Mouse (Mus musculus): Measurements from ENCODE around the gene Vmp1. TPM values are rescaled to one million over a fixed set of nuclear protein-coding genes. Genes with fewer than 3 reads are reported as not detected.

The Vmp1 gene
- total RNA-seq, 1 experiment from 2014 or later = 134 TPM

GRCm38 (mm10) chr11:86577231-86577630, 106.4 kb downstream of the Vmp1 start:
- ATAC-seq (replicated peaks; ENCODE audit: low read depth, poor library complexity, severe bottlenecking) = peak; percentile 48

- ATAC-seq (replicated peaks; ENCODE audit: low read depth, poor library complexity, severe bottlenecking) = no peak
These were observed 107.8 kb downstream of the Vmp1 start for GRCm38 (mm10) chr11:86575632-86576378.

- no peak for ATAC-seq (replicated peaks; ENCODE audit: low read depth, poor library complexity, severe bottlenecking)
These were observed 109.2 kb downstream of the Vmp1 start for GRCm38 (mm10) chr11:86574408-86574807.

- ATAC-seq (replicated peaks; ENCODE audit: low read depth, poor library complexity, severe bottlenecking) = no peak
These were observed 109.9 kb downstream of the Vmp1 start for GRCm38 (mm10) chr11:86573646-86574231.

GRCm38 (mm10) chr11:86572623-86573022, 111.0 kb downstream of the Vmp1 start:
- ATAC-seq (replicated peaks; ENCODE audit: low read depth, poor library complexity, severe bottlenecking) = no peak

GRCm38 (mm10) chr11:86571871-86572270, 111.8 kb downstream of the Vmp1 start:
- ATAC-seq (replicated peaks; ENCODE audit: low read depth, poor library complexity, severe bottlenecking) = no peak

GRCm38 (mm10) chr11:86571047-86571855, 112.4 kb downstream of the Vmp1 start:
- ATAC-seq (replicated peaks; ENCODE audit: low read depth, poor library complexity, severe bottlenecking) = no peak

GRCm38 (mm10) chr11:86570261-86570746, 113.3 kb downstream of the Vmp1 start:
- no peak for ATAC-seq (replicated peaks; ENCODE audit: low read depth, poor library complexity, severe bottlenecking)

GRCm38 (mm10) chr11:86568425-86568824, 115.2 kb downstream of the Vmp1 start:
- ATAC-seq (replicated peaks; ENCODE audit: low read depth, poor library complexity, severe bottlenecking) = peak; percentile 72

- ATAC-seq (replicated peaks; ENCODE audit: low read depth, poor library complexity, severe bottlenecking) = no peak
These were observed 125.4 kb downstream of the Vmp1 start for GRCm38 (mm10) chr11:86558258-86558657.

GRCm38 (mm10) chr11:86553525-86553924, 130.1 kb downstream of the Vmp1 start:
- no peak for ATAC-seq (replicated peaks; ENCODE audit: low read depth, poor library complexity, severe bottlenecking)

GRCm38 (mm10) chr11:86547412-86547811, 136.2 kb downstream of the Vmp1 start:
- ATAC-seq (replicated peaks; ENCODE audit: low read depth, poor library complexity, severe bottlenecking) = no peak

GRCm38 (mm10) chr11:86545556-86545955, 138.1 kb downstream of the Vmp1 start:
- no peak for ATAC-seq (replicated peaks; ENCODE audit: low read depth, poor library complexity, severe bottlenecking)

- ATAC-seq (replicated peaks; ENCODE audit: low read depth, poor library complexity, severe bottlenecking) = peak; percentile 94
These were observed 138.9 kb downstream of the Vmp1 start, which contains the start of the genes Rps6kb1 and Tubd1 for GRCm38 (mm10) chr11:86544639-86545299. Gene Rps6kb1, minus strand, starts transcription at chr11:86544805. Gene Tubd1, plus strand, starts transcription at chr11:86544991.

- ATAC-seq (replicated peaks; ENCODE audit: low read depth, poor library complexity, severe bottlenecking) = no peak
These were observed 139.5 kb downstream of the Vmp1 start for GRCm38 (mm10) chr11:86543960-86544638.

- no peak for ATAC-seq (replicated peaks; ENCODE audit: low read depth, poor library complexity, severe bottlenecking)
These were observed 140.8 kb downstream of the Vmp1 start for GRCm38 (mm10) chr11:86542851-86543250.

- ATAC-seq (replicated peaks; ENCODE audit: low read depth, poor library complexity, severe bottlenecking) = no peak
These were observed 143.2 kb downstream of the Vmp1 start for GRCm38 (mm10) chr11:86540476-86540845.

- no peak for ATAC-seq (replicated peaks; ENCODE audit: low read depth, poor library complexity, severe bottlenecking)
These were observed 143.7 kb downstream of the Vmp1 start for GRCm38 (mm10) chr11:86539716-86540475.

- ATAC-seq (replicated peaks; ENCODE audit: low read depth, poor library complexity, severe bottlenecking) = no peak
These were observed 144.8 kb downstream of the Vmp1 start for GRCm38 (mm10) chr11:86538786-86539185.

Data from common myeloid progenitor, adult 5-6 weeks (primary cell).